Mouse (Mus musculus) heart, embryonic 13.5 days (tissue): ENCODE measurements at regions not wholly inside any gene's neighbourhood (a gene's known extent, or its start where the extent isn't known, plus 50 kb on each side); places are given as distances from the start of the nearest gene placed in this dataset.

ENCODE experiments used
- ATAC-seq: fragments of 200-750 bp; cut with Nextera tagmentation; 2 replicates; pipeline ENCODE4 v1.8.0; 2017; ENCODE audit warnings: moderate TSS enrichment; ENCODE audit not compliant: insufficient number of reproducible peaks, low FRiP score, low TSS enrichment; ENCODE audit errors: extremely low read depth
- H3K27ac ChIP-seq: fragments of 300-500 bp; sonication (generic); replicated peaks from 2 replicates; pipeline ENCODE4 v1.5.1; 2015; ENCODE audit warnings: moderate library complexity, mild to moderate bottlenecking, inconsistent platforms
- H3K27me3 ChIP-seq: fragments of 300-500 bp; sonication (generic); replicated peaks from 2 replicates; pipeline ENCODE4 v1.6.1; 2015; ENCODE audit warnings: mild to moderate bottlenecking, inconsistent platforms
- H3K36me3 ChIP-seq: fragments of 300-500 bp; sonication (generic); 2 replicates; pipeline ENCODE4 v1.6.1; 2015; ENCODE audit warnings: mild to moderate bottlenecking, inconsistent platforms
- H3K4me1 ChIP-seq: fragments of 300-500 bp; sonication (generic); 2 replicates; pipeline ENCODE4 v1.6.1; 2015; ENCODE audit warnings: inconsistent platforms
- H3K4me2 ChIP-seq: fragments of 300-500 bp; sonication (generic); 2 replicates; pipeline ENCODE4 v1.6.1; 2015; ENCODE audit warnings: inconsistent platforms, mild to moderate bottlenecking, moderate library complexity
- H3K4me3 ChIP-seq: fragments of 300-500 bp; sonication (generic); 2 replicates; pipeline ENCODE4 v1.5.1; 2015; ENCODE audit warnings: moderate library complexity, mild to moderate bottlenecking, inconsistent platforms
- H3K9ac ChIP-seq: fragments of 300-500 bp; sonication (generic); 2 replicates; pipeline ENCODE4 v1.6.1; 2015; ENCODE audit warnings: inconsistent platforms, mild to moderate bottlenecking, moderate library complexity
- H3K9me3 ChIP-seq: fragments of 300-500 bp; sonication (generic); 2 replicates; pipeline ENCODE4 v1.6.1; 2016; ENCODE audit warnings: inconsistent platforms
- WGBS: fragments of 180-500 bp; shearing (Covaris S2); methylation state at CpG from one replicate; pipeline ENCODE4 v1.1.7; 2015; ENCODE audit warnings: mixed read lengths; 5-methylcytosine and 5-hydroxymethylcytosine counted together

GRCm38 (mm10) chr2:128217784-128218467, 92.1 kb downstream of the Bcl2l11 start:
- peaks cover 6% of the 10 kb centered on the region; the same call in 1 of the 2 replicates for H3K4me1 ChIP-seq
- no peak overlapping the region for H3K4me3 ChIP-seq
- no peak overlapping the region for H3K27ac ChIP-seq
- H3K27me3 ChIP-seq, result no peaks in the 10 kb centered on the region
- 58% methylated on average over 7 of the region's 7 CpGs for WGBS
- peaks cover 5% of the 10 kb centered on the region; the same call in 1 of the 2 replicates for H3K9me3 ChIP-seq
- no peaks in the 10 kb centered on the region for H3K36me3 ChIP-seq
- no peak overlapping the region for H3K9ac ChIP-seq
- no peak overlapping the region for H3K4me2 ChIP-seq
- no peak for ATAC-seq

GRCm38 (mm10) chr2:128218961-128219360, 93.1 kb downstream of the Bcl2l11 start:
- H3K27me3 ChIP-seq, result no peaks in the 10 kb centered on the region
- no peak overlapping the region for H3K9ac ChIP-seq
- peaks cover 6% of the 10 kb centered on the region; the same call in 1 of the 2 replicates for H3K4me1 ChIP-seq
- no peaks in the 10 kb centered on the region for H3K36me3 ChIP-seq
- no peak overlapping the region for H3K27ac ChIP-seq
- H3K4me3 ChIP-seq, result no peak overlapping the region
- 58% methylated on average over 4 of the region's 4 CpGs for WGBS
- ATAC-seq, result no peak
- no peak overlapping the region for H3K4me2 ChIP-seq
- H3K9me3 ChIP-seq, result peaks cover 5% of the 10 kb centered on the region; the same call in 1 of the 2 replicates

- no peak overlapping the region for H3K4me3 ChIP-seq
- H3K36me3 ChIP-seq, result no peaks in the 10 kb centered on the region
- H3K4me2 ChIP-seq, result no peak overlapping the region
- peaks cover 5% of the 10 kb centered on the region; the same call in 1 of the 2 replicates for H3K9me3 ChIP-seq
- WGBS, result 68% methylated on average over 1 of the region's 1 CpGs
- no peak for ATAC-seq
- no peak overlapping the region for H3K27ac ChIP-seq
- no peak overlapping the region for H3K9ac ChIP-seq
- peaks cover 6% of the 10 kb centered on the region; the same call in 1 of the 2 replicates for H3K4me1 ChIP-seq
- H3K27me3 ChIP-seq, result no peaks in the 10 kb centered on the region
Observed at GRCm38 (mm10) chr2:128221055-128221454, 95.2 kb downstream of the Bcl2l11 start.

GRCm38 (mm10) chr2:128221657-128222056, 95.8 kb downstream of the Bcl2l11 start:
- H3K9ac ChIP-seq, result no peak overlapping the region
- no peaks in the 10 kb centered on the region for H3K27me3 ChIP-seq
- peaks cover 6% of the 10 kb centered on the region; the same call in 1 of the 2 replicates for H3K4me1 ChIP-seq
- H3K4me3 ChIP-seq, result no peak overlapping the region
- peaks cover 5% of the 10 kb centered on the region; the same call in 1 of the 2 replicates for H3K9me3 ChIP-seq
- H3K4me2 ChIP-seq, result no peak overlapping the region
- no peak overlapping the region for H3K27ac ChIP-seq
- WGBS, result 73% methylated on average over 4 of the region's 4 CpGs
- ATAC-seq, result no peak
- H3K36me3 ChIP-seq, result no peaks in the 10 kb centered on the region

- H3K27ac ChIP-seq, result no peak overlapping the region
- H3K4me1 ChIP-seq, result no peaks in the 10 kb centered on the region
- no peak overlapping the region for H3K4me2 ChIP-seq
- H3K4me3 ChIP-seq, result no peak overlapping the region
- H3K36me3 ChIP-seq, result no peaks in the 10 kb centered on the region
- WGBS, result 88% methylated on average over 9 of the region's 9 CpGs
- H3K27me3 ChIP-seq, result no peaks in the 10 kb centered on the region
- ATAC-seq, result no peak
- no peaks in the 10 kb centered on the region for H3K9me3 ChIP-seq
- no peak overlapping the region for H3K9ac ChIP-seq
Observed at GRCm38 (mm10) chr2:128226465-128227047, 100.7 kb downstream of the Bcl2l11 start.

- WGBS, result 78% methylated on average over 4 of the region's 4 CpGs
- H3K4me2 ChIP-seq, result no peak overlapping the region
- H3K27ac ChIP-seq, result no peak overlapping the region
- no peaks in the 10 kb centered on the region for H3K27me3 ChIP-seq
- no peak overlapping the region for H3K4me3 ChIP-seq
- no peak overlapping the region for H3K9ac ChIP-seq
- ATAC-seq, result no peak
- H3K36me3 ChIP-seq, result no peaks in the 10 kb centered on the region
- no peaks in the 10 kb centered on the region for H3K9me3 ChIP-seq
- H3K4me1 ChIP-seq, result peaks cover 27% of the 10 kb centered on the region
Observed at GRCm38 (mm10) chr2:128229730-128230129, 103.9 kb downstream of the Bcl2l11 start.

GRCm38 (mm10) chr2:128230921-128231320, 105.1 kb downstream of the Bcl2l11 start:
- Histone ChIP-seq H3K9me3 (no peaks in the 10 kb centered on the region), H3K9ac (no peak overlapping the region), H3K4me3 (no peak overlapping the region), H3K4me1 (peaks cover 28% of the 10 kb centered on the region), H3K4me2 (no peak overlapping the region), H3K27ac (no peak overlapping the region), H3K36me3 (no peaks in the 10 kb centered on the region), H3K27me3 (no peaks in the 10 kb centered on the region)
- no peak for ATAC-seq
- 85% methylated on average over 4 of the region's 4 CpGs for WGBS

GRCm38 (mm10) chr2:128231338-128231737, 105.5 kb downstream of the Bcl2l11 start:
- Histone ChIP-seq H3K4me2 (no peak overlapping the region), H3K9ac (no peak overlapping the region), H3K4me1 (peaks cover 28% of the 10 kb centered on the region), H3K9me3 (no peaks in the 10 kb centered on the region), H3K36me3 (no peaks in the 10 kb centered on the region), H3K27me3 (no peaks in the 10 kb centered on the region), H3K4me3 (no peak overlapping the region), H3K27ac (no peak overlapping the region)
- ATAC-seq, result no peak
- WGBS, result 74% methylated on average over 3 of the region's 3 CpGs

- Histone ChIP-seq H3K4me2 (no peak overlapping the region), H3K36me3 (no peaks in the 10 kb centered on the region), H3K27ac (no peak overlapping the region), H3K9ac (no peak overlapping the region), H3K27me3 (no peaks in the 10 kb centered on the region), H3K9me3 (no peaks in the 10 kb centered on the region), H3K4me3 (no peak overlapping the region), H3K4me1 (peaks cover 28% of the 10 kb centered on the region)
- WGBS, result 48% methylated on average over 3 of the region's 3 CpGs
- no peak for ATAC-seq
Observed at GRCm38 (mm10) chr2:128232027-128232426, 106.2 kb downstream of the Bcl2l11 start.

- H3K36me3 ChIP-seq, result no peaks in the 10 kb centered on the region
- no peaks in the 10 kb centered on the region for H3K9me3 ChIP-seq
- H3K4me3 ChIP-seq, result no peak overlapping the region
- H3K9ac ChIP-seq, result no peak overlapping the region
- no peak overlapping the region for H3K27ac ChIP-seq
- H3K4me1 ChIP-seq, result peaks cover 28% of the 10 kb centered on the region
- WGBS, result 66% methylated on average over 8 of the region's 8 CpGs
- H3K4me2 ChIP-seq, result no peak overlapping the region
- no peaks in the 10 kb centered on the region for H3K27me3 ChIP-seq
- no peak for ATAC-seq
Observed at GRCm38 (mm10) chr2:128235127-128235526, 109.3 kb downstream of the Bcl2l11 start.

- 77% methylated on average over 4 of the region's 4 CpGs for WGBS
Observed at GRCm38 (mm10) chr2:128239451-128239850, 113.6 kb downstream of the Bcl2l11 start.

GRCm38 (mm10) chr2:128240054-128240453, 114.2 kb downstream of the Bcl2l11 start:
- H3K9ac ChIP-seq, result no peak overlapping the region
- H3K4me3 ChIP-seq, result no peak overlapping the region
- no peak overlapping the region for H3K4me2 ChIP-seq
- no peaks in the 10 kb centered on the region for H3K27me3 ChIP-seq
- no peak overlapping the region for H3K27ac ChIP-seq
- 51% methylated on average over 4 of the region's 4 CpGs for whole genome bisulfite sequencing
- no peak for ATAC-seq
- peaks cover 13% of the 10 kb centered on the region for H3K4me1 ChIP-seq
- H3K9me3 ChIP-seq, result no peaks in the 10 kb centered on the region
- H3K36me3 ChIP-seq, result no peaks in the 10 kb centered on the region

More at GRCm38 (mm10) chr2:128239451-128239850, 113.6 kb downstream of the Bcl2l11 start:
- Histone ChIP-seq H3K27me3 (no peaks in the 10 kb centered on the region), H3K9ac (no peak overlapping the region), H3K36me3 (no peaks in the 10 kb centered on the region), H3K9me3 (no peaks in the 10 kb centered on the region), H3K4me3 (no peak overlapping the region), H3K4me2 (no peak overlapping the region), H3K4me1 (peaks cover 15% of the 10 kb centered on the region), H3K27ac (no peak overlapping the region)
- ATAC-seq, result no peak
